Mouse (Mus musculus) cerebellum, adult 2 months (tissue): ENCODE results near the gene Sfrp4. TPM values are rescaled to one million over a fixed set of nuclear protein-coding genes. Genes with fewer than 3 reads are reported as not detected.

Source experiments
- DNase-seq, 2 experiments: peaks; one replicate each; pipeline ENCODE4 v3.0.0; 2021
- H3K27ac ChIP-seq: fragments of 200-500 bp; 2 replicates; pipeline ENCODE4 v1.5.1; 2012; ENCODE audit warnings: low read length, control low read depth, inconsistent platforms; ENCODE audit not compliant: insufficient read depth
- H3K27me3 ChIP-seq: fragments of 200-500 bp; 2 replicates; pipeline ENCODE4 v1.6.1; 2012; ENCODE audit warnings: inconsistent platforms, mild to moderate bottlenecking, low read length, moderate library complexity; ENCODE audit not compliant: control insufficient read depth, insufficient read depth
- H3K4me1 ChIP-seq: fragments of 200-500 bp; 2 replicates; pipeline ENCODE4 v1.6.1; 2011; ENCODE audit warnings: low read length; ENCODE audit not compliant: control insufficient read depth, insufficient read depth
- H3K4me3 ChIP-seq: fragments of 200-500 bp; replicated peaks from 2 replicates; pipeline ENCODE3; 2011; ENCODE audit warnings: mild to moderate bottlenecking, low read depth, low read length, control low read depth; ENCODE audit not compliant: insufficient read depth
- CTCF ChIP-seq: fragments of 200-500 bp; IDR thresholded peaks from 2 replicates; pipeline ENCODE4 v1.5.1; 2011; ENCODE audit warnings: low read depth, mild to moderate bottlenecking, control low read depth, low read length, moderate library complexity, borderline replicate concordance; ENCODE audit not compliant: insufficient read depth
- POLR2A ChIP-seq: fragments of 200-500 bp; IDR thresholded peaks from 2 replicates; pipeline ENCODE4 v1.6.1; 2011; ENCODE audit warnings: low read length, control low read depth, borderline replicate concordance; ENCODE audit not compliant: insufficient read depth
- WGBS: fragments of 180-500 bp; shearing (Covaris S2); methylation state at CpG from one replicate; pipeline ENCODE4 v1.1.7; 2018; 5-methylcytosine and 5-hydroxymethylcytosine counted together
- polyA plus RNA-seq: library from polyadenylated mRNA; depleted of rRNA; stranded (reverse); fragments of >200 nt; gene quantifications from 2 replicates; pipeline ENCODE4 v1.2.3, GENCODE M21; 2012; rRNA removed

Gene Sfrp4
- polyA plus RNA-seq, 1 experiment = 2.8 TPM

DNA sequence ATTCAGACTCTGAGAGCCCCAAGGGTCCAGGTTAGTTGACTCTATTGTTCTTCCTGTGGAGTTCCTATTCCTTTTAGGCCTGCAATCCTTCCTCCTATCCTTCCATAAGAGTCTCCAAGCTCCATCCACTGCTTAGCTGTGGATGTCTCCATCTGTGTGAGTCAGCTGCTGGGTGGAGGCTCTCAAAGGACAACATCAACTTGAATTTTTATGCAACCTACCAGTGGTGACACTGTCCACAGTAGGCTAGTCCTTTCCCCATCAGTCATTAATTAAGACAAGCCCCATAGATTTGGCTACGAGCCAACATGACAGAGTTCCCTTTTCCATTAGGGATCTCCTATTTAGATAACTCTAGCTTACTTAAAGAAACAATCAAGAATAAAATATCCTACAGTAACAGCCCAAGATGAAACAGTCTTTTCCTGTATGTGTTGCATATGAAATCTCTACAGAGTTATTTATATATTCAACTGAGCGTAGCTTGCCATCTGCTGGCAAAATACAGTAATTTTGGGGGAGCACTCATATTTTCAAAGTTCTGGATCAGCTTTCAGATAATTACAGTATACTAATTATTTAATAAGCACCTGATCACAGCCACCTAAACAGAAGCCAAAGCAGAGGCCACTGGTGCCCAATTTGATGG lies 17.4 kb downstream of the Sfrp4 start:
- Histone ChIP-seq H3K27me3 (no peaks in the 10 kb centered on the region), H3K4me3 (no peak overlapping the region), H3K4me1 (no peaks in the 10 kb centered on the region), H3K27ac (no peak overlapping the region)
- TF ChIP-seq POLR2A = no peak
- DNase-seq = no peak
- 62% methylated on average over 2 of the region's 2 CpGs for WGBS

DNA sequence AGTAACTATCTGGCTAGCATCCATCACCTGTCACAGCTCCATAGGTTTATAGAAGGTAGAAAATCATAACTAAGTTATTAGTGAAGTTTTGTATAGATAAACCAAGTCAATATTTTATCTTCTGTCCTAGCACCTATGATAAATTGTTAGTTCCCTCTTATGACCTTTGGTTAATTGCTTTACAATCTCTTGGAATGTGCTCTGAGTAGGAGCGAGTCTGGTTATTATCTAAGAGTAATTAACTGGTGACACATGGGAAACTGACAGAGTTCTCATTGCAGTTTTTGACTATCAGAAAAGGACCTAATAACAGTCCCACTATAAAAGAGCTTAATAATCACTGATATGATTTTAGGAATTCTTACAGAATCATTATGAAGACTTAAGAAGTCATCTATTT lies 20.6 kb downstream of the Sfrp4 start:
- no peaks in the 10 kb centered on the region for H3K27me3 ChIP-seq
- H3K4me3 ChIP-seq = no peak overlapping the region
- WGBS = 79% methylated on average over 1 of the region's 1 CpGs
- no peak for DNase-seq
- H3K4me1 ChIP-seq = no peaks in the 10 kb centered on the region
- no peak for TF ChIP-seq CTCF
- no peak for TF ChIP-seq POLR2A
- H3K27ac ChIP-seq = no peak overlapping the region

DNA sequence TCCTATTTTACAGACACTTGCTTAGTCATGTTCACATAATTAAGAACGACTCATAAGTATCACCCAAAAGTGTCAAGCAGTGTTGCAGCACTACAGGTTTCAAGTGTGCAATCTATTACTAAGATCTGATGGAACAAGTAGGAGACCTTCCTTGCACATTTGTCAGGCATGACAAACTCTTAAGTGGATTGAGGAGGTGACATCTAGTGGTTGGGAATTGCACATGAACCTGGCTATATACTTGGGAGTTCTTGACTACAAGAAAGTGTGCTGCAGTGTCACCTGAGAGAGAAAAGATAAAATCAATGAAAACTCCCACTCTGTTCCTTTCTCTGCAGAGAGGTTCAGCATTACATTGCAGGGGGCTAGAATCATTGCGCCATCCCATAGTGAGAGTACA lies 21.3 kb downstream of the Sfrp4 start:
- H3K4me1 ChIP-seq = no peaks in the 10 kb centered on the region
- WGBS = 70% methylated on average over 2 of the region's 2 CpGs
- H3K27me3 ChIP-seq = no peaks in the 10 kb centered on the region
- TF ChIP-seq CTCF = no peak; the same call in 1 of the 2 replicates
- no peak for TF ChIP-seq POLR2A
- H3K27ac ChIP-seq = no peak overlapping the region
- peak in 1 of 2 experiments; percentile 17 for DNase-seq
- no peak overlapping the region for H3K4me3 ChIP-seq

DNA sequence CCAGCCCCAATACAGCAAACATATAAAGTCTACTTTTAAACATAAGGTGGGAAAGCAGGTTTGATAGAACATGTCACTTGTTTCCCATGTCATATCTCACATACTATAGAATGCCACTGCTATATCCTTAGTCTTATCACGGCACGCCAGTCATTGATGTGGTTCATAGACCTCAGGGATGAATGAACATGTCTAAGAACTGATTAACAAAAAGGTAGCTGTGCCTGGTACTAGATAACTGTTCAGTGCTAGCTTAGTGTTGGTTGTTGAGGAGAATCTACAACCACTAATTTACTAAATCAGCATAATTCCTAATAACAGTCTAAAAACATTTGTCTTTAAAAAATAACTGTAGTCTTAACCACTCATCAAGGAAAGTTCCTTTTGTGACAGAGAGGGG lies 26.9 kb downstream of the Sfrp4 start:
- Histone ChIP-seq H3K27me3 (no peaks in the 10 kb centered on the region), H3K27ac (no peak overlapping the region), H3K4me1 (no peaks in the 10 kb centered on the region), H3K4me3 (no peak overlapping the region)
- 95% methylated on average over 2 of the region's 2 CpGs for WGBS
- TF ChIP-seq POLR2A = no peak
- no peak for TF ChIP-seq CTCF
- no peak for DNase-seq

DNA sequence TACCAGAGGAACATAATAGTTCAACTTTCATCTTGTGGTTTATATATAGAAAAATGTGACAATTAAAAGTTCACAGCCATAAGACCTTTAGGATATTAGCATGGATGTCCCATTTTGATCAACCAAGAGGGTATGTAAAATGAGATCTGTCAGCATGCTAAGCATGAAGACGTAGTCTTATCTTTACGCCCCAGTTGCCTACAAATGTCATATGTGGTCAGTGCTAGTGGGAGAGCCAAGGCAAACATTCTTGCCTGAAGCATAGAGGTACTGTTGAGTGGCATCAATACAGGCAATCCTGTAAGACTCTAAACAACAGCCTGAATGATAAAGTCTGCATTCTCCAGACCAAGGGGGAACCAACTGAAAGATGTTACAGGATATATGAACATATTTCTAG lies 29.5 kb downstream of the Sfrp4 start:
- Histone ChIP-seq H3K4me3 (no peak overlapping the region), H3K27ac (no peak overlapping the region), H3K27me3 (no peaks in the 10 kb centered on the region), H3K4me1 (no peaks in the 10 kb centered on the region)
- 84% methylated on average over 2 of the region's 2 CpGs for WGBS
- TF ChIP-seq POLR2A = no peak
- TF ChIP-seq CTCF = no peak
- no peak for DNase-seq

DNA sequence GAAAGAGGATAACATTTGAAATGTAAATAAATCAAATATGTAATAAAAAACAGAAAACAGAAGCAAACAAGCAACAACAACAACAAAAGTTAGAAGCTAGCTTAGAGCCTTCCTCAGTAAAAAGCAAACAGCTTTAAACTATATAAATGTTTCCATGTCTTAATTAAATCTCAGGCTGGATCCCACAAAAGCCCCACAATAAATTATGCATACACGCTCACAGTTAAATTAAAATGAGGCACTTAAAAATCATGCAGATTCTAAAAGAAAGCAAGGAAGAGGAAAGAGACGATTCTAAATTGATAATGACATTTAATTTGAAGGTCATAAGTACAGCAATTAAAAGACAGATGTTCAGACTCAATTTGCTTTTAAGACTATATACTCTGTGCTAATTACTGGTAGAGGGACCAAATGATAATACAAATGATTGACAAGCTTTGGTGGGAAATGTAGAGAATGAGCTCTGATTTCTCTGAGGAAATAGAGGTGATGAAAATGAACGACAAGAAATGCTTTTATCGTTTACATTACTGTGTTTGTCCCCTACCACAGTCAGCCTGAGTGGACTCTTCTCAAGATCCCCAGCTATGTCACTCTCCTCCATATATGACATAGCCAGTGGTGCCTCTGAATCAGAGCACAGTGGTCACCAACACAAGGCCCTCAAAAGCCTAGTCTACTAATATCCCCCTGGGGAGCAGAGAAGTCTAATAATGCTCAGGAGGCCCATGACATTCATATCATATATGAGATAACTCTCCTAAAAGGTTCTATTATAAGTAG lies 45.6 kb downstream of the Sfrp4 start:
- TF ChIP-seq CTCF (no peak), POLR2A (no peak)
- H3K4me3 ChIP-seq = no peak overlapping the region
- no peaks in the 10 kb centered on the region for H3K4me1 ChIP-seq
- H3K27me3 ChIP-seq = no peaks in the 10 kb centered on the region
- 80% methylated on average over 4 of the region's 4 CpGs for WGBS
- DNase-seq = no peak
- H3K27ac ChIP-seq = no peak overlapping the region

DNA sequence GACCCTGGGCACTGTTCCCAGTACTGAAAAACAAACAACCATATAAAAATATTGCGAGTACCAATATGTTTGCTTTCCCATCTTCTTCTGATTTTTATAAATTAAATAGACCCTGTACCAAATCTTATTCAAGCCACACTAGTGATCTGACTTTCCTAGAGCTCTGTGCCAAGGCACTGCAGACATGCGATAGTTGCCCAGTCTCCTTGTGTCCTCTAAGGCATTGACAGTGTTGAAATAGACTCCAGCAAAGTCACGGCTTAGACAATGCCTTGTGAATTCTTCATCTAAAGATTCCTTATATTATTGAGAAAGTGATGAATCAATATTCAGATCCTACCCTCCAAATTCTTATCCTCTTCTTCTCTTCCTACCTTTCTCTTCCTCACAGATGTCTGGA lies 51.1 kb downstream of the Sfrp4 start:
- no peaks in the 10 kb centered on the region for H3K27me3 ChIP-seq
- DNase-seq = no peak
- H3K27ac ChIP-seq = no peak overlapping the region
- no peaks in the 10 kb centered on the region for H3K4me1 ChIP-seq
- H3K4me3 ChIP-seq = no peak overlapping the region
- TF ChIP-seq POLR2A = no peak
- TF ChIP-seq CTCF = no peak
- whole genome bisulfite sequencing = 52% methylated on average over 3 of the region's 3 CpGs

DNA sequence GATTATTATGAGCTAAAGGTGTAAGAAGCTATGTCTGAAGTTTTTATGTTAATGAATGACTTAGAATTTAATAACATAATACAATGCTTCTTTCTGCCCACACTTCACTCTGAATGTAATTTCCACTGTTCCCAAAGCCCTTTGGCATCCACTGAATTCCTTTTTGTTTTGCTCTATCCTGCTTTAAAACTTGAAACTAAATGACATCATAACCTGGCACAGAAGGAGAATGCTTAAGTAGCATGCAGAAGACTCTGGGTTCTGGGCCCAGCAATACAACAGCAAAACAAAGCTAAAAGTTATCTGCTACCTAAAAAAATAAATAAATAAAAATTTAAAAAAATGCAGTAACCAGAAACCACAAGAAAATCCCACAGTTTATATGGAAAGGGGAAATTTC lies 51.7 kb downstream of the Sfrp4 start:
- TF ChIP-seq POLR2A (no peak), CTCF (no peak)
- no peaks in the 10 kb centered on the region for H3K27me3 ChIP-seq
- no peak overlapping the region for H3K27ac ChIP-seq
- H3K4me1 ChIP-seq = no peaks in the 10 kb centered on the region
- H3K4me3 ChIP-seq = no peak overlapping the region
- no peak for DNase-seq

Other genes with a start within 250 kb of the Sfrp4 start
- gene Stard3nl, start 227.3 kb upstream of the Sfrp4 start, polyA plus RNA-seq = 85.8 and 86.2 TPM in 2 replicates
- 175 and 181 TPM in 2 replicates for gene Epdr1, start 3.2 kb upstream of the Sfrp4 start, polyA plus RNA-seq
- not detected in 2 replicates for gene Nme8, start 74.7 kb downstream of the Sfrp4 start, polyA plus RNA-seq
- not detected in 2 replicates for gene Gpr141, start 201.2 kb downstream of the Sfrp4 start, polyA plus RNA-seq